Mouse (Mus musculus): Measurements from ENCODE around the gene Ifitm3.
"Not testable (repeated sequence)": the region's sequence is repeated elsewhere in the genome, so short reads cannot be mapped to it uniquely, and the experiment has no call there.

Ifitm3 gene

DNA sequence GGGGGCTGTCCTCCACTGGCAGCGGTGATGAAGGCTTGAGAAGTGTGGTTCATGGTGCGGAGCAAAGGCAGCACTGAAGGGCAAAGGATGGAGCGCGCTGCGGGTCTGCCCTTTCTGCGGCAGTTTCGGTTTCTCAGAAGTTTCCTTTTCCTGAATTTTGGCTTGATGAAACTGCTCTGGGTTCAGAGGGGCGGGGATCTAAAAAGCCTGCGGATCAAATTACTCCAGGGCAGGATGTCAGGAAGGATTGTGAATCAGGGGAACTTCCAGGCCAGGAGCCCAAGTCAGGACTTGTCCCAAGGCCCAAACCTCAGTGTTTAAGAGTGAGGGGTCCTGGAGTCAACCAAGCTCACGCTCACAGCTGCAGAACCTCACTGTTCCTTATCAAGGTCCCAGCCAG, at the start of gene Ifitm3:
Gene Ifitm3 (minus strand): TSS at position 178 of the 400 bp plus-strand sequence.
- peak; percentile 57 for DNase-seq

- no peak for DNase-seq
Measured at GRCm38 (mm10) chr7:141059929-141060328, 49.4 kb upstream of the Ifitm3 start.

DNA sequence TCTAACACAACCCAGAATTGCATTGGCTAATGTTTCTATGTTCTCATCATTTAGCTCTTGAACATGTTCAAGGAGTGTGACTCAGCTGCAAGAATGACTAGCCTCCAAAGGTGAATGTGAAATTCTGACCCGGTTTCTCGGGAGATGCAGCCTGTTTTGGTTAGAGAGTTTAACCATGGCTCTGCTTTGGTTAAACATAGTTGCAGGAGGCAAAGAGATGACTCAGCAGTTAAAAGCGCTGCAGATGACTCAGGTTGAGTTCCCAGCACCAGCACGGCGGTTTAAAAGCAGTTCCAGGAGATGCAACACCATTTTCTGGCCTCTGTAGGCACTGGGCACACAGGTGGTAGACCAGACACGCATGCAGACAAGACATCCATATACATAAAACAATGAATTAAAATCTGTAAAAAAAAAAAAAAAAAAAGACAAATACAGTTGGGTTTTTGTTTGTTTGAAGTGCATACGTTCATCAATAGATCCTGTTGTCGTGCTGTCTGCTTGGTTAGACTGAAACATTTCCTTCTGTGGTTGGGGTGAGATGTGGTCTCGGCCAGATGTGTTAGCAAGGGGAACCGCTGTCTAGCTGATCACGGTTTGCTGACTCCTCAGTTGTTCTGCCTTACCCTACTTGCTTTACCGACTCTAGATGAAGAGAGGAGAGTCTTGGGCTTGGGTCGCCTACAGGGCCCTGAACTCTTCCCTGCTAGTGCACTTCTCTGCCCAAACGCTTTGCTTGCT, 48.2 kb upstream of the Ifitm3 start:
- no peak for DNase-seq

DNA sequence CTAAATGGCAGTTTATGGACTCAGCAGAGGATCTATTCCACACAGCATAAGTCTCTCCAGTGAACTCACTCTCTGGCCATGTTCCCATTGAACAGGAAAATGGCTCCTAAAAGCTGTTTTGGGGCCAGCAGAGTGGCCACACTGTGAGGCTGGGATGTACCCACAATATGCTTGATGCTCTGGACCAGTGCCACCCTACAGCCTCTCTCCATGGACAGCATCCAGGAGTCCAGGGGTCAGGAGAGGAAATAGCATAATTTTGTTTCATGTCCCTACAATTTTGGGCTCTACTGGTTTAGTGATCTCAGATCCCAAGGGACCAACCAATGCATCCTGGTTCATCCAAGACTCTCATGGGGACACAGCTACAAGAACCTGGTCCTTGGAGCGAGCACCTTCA, 47.0 kb upstream of the Ifitm3 start:
- no peak for DNase-seq

GRCm38 (mm10) chr7:141056976-141057375, 46.4 kb upstream of the Ifitm3 start:
- DNase-seq: no peak

DNA sequence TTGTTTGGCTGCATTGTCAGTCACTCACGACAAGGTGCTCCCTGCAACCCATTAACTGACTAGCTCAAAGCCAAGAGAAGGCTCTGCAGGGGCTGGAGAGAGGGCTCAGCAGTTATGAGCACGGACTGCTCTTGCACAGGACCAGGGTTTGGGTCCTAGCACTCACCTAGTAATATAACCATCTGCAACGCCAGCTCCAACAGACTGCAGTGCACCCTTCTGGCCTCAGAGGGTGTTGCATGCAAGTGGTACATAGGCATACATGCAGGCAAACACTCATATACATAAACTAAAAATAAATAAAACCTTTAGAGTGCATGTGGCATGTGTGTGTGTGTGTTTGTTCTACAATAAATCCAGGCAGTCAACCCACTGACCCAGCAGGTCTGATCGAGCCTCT, 45.2 kb upstream of the Ifitm3 start:
- DNase-seq: no peak

- no peak for DNase-seq
Measured at GRCm38 (mm10) chr7:141052421-141052820, 41.9 kb upstream of the Ifitm3 start.

DNA sequence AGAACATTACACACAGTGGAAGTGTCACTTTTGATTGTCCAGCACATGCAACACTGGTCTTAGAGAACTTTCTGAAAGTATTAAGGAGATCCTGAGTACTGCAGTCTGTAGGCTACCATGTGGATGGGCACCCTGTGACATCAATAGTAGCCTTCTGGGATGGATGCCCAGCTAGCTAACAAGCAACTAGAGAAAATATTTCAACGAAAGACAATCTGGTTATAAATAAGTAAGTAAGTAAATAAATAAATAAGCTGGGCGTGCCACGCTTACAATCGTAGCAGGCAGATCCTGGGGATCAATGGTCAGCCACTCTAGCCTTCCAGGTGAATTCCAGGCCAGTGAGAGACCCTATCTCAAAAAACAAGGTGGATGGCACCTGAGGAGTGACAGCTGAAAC, 41.4 kb upstream of the Ifitm3 start:
- no peak for DNase-seq

- no peak for DNase-seq
Measured at GRCm38 (mm10) chr7:141051060-141051685, 40.6 kb upstream of the Ifitm3 start.

- no peak for DNase-seq
Measured at GRCm38 (mm10) chr7:141049326-141049725, 38.8 kb upstream of the Ifitm3 start.

DNA sequence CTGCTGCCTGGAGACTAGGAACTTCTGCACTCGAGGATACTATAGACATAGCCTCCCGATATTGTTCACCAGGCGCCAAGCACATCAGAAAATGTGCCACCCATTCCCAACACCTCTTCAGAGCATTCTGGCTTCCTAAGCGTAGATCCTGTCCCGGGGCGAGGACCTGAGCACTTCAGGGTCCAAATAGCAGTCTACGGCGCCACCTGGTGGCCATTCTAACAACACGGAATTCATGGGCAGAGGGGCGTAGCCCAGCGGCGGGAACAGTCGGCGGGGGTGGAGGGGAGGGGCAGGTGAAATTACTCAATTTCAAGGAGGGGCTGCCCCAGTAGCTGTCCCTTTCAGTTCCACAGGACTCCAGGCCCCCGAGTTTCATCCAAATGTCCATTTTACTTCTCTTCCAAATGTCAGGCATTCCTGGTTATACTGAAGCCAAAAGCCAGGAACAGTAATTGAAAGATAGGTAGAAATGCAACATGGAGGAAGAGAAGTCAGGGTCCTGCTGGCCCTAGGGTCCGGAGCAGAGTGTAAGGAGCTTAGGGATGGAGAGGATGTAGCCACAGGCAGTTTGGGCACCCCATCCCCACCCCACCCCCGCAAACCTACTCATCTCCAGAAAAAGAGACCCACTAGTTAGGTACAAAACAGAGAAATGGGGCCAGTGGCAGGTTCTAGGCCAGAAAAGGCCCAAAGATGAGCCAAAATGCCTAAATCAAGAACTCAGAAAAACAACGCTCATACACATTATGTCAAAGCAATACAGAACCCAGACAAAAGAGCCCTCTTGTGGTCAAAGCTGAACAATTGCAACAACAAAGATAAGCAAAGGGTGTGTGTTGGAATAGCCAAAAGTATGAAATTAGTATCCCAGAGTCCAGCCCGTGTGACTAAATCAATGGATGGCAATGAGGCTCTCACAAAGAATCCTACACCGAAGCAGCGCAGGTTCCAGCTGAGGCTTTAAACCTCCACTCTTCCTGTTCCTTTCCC, 38.0 kb upstream of the Ifitm3 start:
- DNase-seq: peak; percentile 97

DNA sequence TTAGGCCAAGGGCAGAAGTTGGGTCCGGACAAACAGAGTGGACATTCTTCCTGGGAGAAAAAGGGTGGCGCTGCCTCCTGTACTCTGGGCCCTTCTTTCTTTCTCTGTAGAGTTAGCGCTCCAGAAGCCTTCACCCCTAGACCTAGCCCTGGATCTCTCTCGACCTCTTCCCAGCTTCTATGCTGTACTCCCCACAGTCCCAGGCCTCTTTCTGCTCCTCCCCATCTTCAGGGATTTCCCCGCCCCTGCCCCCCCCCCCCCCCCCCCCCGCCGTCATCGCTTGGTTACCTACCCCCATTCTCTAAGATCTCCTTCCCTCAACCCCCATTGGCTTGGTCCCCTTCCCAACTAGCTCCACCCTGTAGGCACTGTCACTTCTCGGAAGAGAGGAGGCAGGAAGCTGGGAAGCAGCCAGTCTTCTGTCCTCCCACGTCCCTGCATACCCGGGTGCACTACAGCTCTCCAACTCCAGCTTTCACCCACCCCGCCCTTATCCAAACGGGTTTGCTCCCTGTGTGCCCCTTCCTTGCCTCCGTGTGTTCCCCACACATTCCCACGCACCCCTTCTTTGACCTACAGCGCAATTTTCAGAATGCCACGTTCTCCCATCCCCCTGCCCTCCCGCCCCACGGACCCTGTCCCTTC, 37.1 kb upstream of the Ifitm3 start:
- peak; percentile 85 for DNase-seq

GRCm38 (mm10) chr7:141046931-141047580, 36.5 kb upstream of the Ifitm3 start:
- peak; percentile 30 for DNase-seq

GRCm38 (mm10) chr7:141042539-141042938, 32.0 kb upstream of the Ifitm3 start:
- DNase-seq: no peak

DNA sequence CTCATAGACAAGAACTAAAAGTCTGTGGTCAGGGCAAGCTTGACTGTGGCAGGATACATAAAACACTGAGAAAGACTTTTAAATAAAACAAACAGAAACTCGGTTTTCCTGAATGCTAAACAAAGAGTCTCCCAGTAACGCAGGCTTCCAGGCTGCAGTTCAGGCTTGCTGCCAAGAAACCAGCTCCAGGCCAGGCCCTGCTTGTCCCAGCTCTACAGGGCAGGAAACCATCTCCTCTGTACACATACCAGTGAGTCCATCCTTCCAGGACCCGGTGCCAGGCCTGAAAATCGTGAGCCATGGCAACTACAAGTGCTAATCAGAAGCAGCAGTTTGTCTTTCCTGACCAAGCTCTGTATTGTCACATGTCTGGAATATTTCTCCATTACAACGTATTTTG, 31.1 kb upstream of the Ifitm3 start:
- DNase-seq: peak; percentile 89

GRCm38 (mm10) chr7:141040867-141041606, 30.5 kb upstream of the Ifitm3 start:
- no peak for DNase-seq

- no peak for DNase-seq
Measured at GRCm38 (mm10) chr7:141039386-141040107, 29.0 kb upstream of the Ifitm3 start.

DNA sequence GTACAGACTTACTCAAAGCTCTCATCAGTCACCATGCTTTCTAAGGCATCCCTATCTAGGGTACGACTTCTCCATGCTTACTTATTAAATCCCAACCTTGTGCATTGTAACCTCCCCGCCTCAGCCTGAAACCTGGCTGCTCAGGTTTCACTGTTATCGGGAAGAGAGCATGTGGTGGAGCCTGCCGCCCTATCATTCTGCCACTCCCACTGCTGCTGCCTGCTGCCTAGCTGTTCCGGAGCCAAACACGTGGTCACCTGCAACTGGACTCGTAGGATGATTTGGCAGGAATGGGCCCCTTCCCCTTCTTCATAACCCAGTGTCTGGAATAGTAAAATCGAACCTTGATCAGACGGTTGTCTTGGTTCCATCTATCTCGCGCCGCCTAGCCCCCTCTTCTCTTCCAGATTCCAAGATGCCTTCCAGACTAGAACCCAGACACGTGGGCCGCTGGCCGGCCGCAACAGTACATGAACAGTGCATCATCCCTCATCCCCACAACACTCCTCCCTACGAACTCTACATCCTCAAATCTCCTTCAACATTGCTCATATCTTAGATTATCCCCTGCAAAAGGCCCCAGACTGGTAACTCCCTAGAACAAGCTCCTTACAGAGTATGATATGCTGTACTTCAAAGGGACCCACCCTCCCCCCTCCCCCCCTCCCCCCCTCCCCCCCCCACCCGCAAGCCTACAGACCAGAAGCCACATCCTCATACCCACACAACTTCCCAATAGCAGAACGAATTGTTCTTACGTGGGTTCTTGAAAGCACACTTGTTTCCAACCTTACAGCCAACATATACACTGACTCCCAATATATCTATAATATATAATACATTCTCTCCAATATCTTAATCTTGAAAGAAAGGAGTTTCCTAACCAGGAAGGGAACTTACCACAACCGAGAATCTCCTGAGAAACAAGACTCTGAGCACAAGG, 27.8 kb upstream of the Ifitm3 start:
- DNase-seq: no peak

DNA sequence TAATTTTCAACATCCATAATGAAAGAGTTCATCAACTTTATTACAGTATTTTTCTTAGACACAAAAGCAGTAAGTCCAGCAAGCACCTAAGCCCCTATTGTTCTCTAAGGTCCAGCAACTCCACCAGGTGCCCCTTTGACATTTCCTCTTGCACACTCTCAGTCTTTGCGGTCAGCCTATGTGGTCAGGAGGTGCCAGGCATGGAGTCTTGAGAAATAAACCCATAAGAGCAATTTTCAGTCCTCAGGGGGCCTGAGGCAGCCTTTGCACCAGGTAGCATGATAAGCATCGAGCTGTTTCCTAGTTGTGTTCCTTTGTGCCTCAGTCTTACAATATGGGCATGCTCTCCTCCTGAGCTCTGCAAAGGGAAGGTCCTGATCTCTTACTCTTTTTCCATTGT, 26.1 kb upstream of the Ifitm3 start:
- not testable (repeated sequence) for DNase-seq
